Mouse (Mus musculus): ENCODE measurements at regions not wholly inside any gene's neighbourhood (a gene's known extent, or its start where the extent isn't known, plus 50 kb on each side); places are given as distances from the start of the nearest gene placed in this dataset.

DNA sequence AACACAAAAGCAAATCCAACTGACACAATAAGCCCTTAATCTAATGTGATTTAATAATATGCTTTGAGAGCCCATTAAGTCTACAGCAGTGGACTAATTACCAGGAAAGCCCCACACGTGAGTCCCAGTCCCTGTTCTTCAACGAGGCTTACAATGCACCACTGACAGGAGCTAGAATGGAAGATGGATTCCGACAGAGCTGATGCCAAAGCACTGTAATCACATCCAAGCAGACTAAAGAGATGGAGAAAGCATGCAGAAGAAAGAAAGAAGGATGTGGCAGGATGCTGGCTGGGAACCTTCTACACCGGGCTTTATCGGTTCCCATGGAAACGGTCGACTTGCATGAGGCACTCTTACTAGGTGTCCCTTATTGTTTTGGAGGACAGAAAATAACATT, 165.1 kb downstream of the Ptn start:
- no peak for TF ChIP-seq CTCF (IDR thresholded peaks at IDR 0.05)
- TF ChIP-seq POLR2A (IDR thresholded peaks at IDR 0.05; ENCODE audit: insufficient read depth, low read depth, low read length), result no peak

Data from heart, adult 2 months (tissue).